Mouse (Mus musculus) kidney, postnatal 0 days (tissue): ENCODE results near the gene Sfxn1. TPM values are rescaled to one million over a fixed set of nuclear protein-coding genes. Genes with fewer than 3 reads are reported as not detected.

ENCODE experiments used
- ATAC-seq: fragments of 200-750 bp; cut with Nextera tagmentation; replicated peaks from 2 replicates; pipeline ENCODE4 v1.8.0; 2017; ENCODE audit warnings: low read depth, moderate number of reproducible peaks, moderate TSS enrichment, moderate library complexity; ENCODE audit not compliant: low FRiP score
- DNase-seq: peaks from one replicate; pipeline ENCODE4 v3.0.0-alpha.2; 2016; ENCODE audit warnings: low spot score
- H3K27ac ChIP-seq: fragments of 300-500 bp; sonication (generic); 2 replicates; pipeline ENCODE4 v1.5.1; 2014; ENCODE audit warnings: mild to moderate bottlenecking
- H3K27me3 ChIP-seq: fragments of 300-500 bp; sonication (generic); 2 replicates; pipeline ENCODE4 v1.6.1; 2014; ENCODE audit warnings: low read length, mixed read lengths; ENCODE audit not compliant: insufficient read depth
- H3K36me3 ChIP-seq: fragments of 300-500 bp; sonication (generic); 2 replicates; pipeline ENCODE4 v1.6.1; 2014; ENCODE audit warnings: low read length, mixed read lengths; ENCODE audit not compliant: insufficient read depth
- H3K4me1 ChIP-seq: fragments of 300-500 bp; sonication (generic); replicated peaks from 2 replicates; pipeline ENCODE4 v1.6.1; 2014; ENCODE audit warnings: antibody characterized with exemption, low read length, mixed read lengths; ENCODE audit not compliant: insufficient read depth
- H3K4me2 ChIP-seq: fragments of 300-500 bp; sonication (generic); 2 replicates; pipeline ENCODE4 v1.6.1; 2014; ENCODE audit warnings: mild to moderate bottlenecking, low read length, moderate library complexity, mixed read lengths
- H3K4me3 ChIP-seq: fragments of 300-500 bp; sonication (generic); replicated peaks from 2 replicates; pipeline ENCODE4 v1.5.1; 2014; ENCODE audit warnings: low read depth, low read length
- H3K9ac ChIP-seq: fragments of 300-500 bp; sonication (generic); 2 replicates; pipeline ENCODE4 v1.6.1; 2014; ENCODE audit warnings: low read depth, low read length
- H3K9me3 ChIP-seq: fragments of 300-500 bp; sonication (generic); replicated peaks from 2 replicates; pipeline ENCODE4 v1.6.1; 2016; ENCODE audit warnings: low read length, inconsistent platforms, mixed read lengths
- CTCF ChIP-seq: IDR thresholded peaks from 2 replicates; pipeline ENCODE4 v1.5.1; 2016; ENCODE audit warnings: antibody characterized with exemption, low read depth, mild to moderate bottlenecking, moderate library complexity
- whole genome bisulfite sequencing: fragments of 180-500 bp; shearing (Covaris S2); extraction: QIAGEN DNeasy Blood & Tissue Kit; methylation state at CpG from one replicate; pipeline ENCODE4 v1.1.7; 2014; 5-methylcytosine and 5-hydroxymethylcytosine counted together
- polyA plus RNA-seq: library from polyadenylated mRNA; unstranded; fragments of >200 nt; fragmentation: Nextera tagmentation; extraction: Ambion mirVana; gene quantifications from 2 replicates; pipeline ENCODE4 v1.2.1, GENCODE M21; 2015

Sfxn1 gene
- polyA plus RNA-seq, 1 experiment from 2014 or later, result 106 TPM

DNA sequence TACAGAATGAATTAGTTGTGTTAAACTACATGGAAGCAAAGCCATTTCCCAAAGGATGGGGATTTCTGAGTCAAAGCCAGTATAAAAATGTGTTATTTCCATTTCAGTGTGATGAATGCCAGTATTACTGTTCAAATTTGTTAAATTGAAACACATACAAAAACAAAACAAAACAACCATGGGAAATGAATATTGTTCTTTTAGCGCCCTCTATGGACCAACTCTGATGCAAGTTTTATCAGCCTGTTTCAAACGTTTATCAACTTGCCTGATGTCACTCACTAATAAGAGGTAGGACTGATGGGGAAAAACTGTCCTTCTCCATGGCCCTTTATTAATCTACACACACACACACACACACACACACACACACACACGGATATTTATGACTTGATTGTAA is 8.4 kb upstream of the Sfxn1 start:
- peak; percentile 71 for TF ChIP-seq CTCF
- Histone ChIP-seq H3K27me3 (no peaks in the 10 kb centered on the region), H3K9ac (no peak overlapping the region), H3K27ac (no peak overlapping the region), H3K4me1 (no peaks in the 10 kb centered on the region), H3K36me3 (no peaks in the 10 kb centered on the region), H3K9me3 (no peaks in the 10 kb centered on the region), H3K4me3 (no peak overlapping the region), H3K4me2 (no peak overlapping the region)
- DNase-seq (peak; percentile 72), ATAC-seq (no peak)
- WGBS, result 4% methylated on average over 3 of the region's 3 CpGs

DNA sequence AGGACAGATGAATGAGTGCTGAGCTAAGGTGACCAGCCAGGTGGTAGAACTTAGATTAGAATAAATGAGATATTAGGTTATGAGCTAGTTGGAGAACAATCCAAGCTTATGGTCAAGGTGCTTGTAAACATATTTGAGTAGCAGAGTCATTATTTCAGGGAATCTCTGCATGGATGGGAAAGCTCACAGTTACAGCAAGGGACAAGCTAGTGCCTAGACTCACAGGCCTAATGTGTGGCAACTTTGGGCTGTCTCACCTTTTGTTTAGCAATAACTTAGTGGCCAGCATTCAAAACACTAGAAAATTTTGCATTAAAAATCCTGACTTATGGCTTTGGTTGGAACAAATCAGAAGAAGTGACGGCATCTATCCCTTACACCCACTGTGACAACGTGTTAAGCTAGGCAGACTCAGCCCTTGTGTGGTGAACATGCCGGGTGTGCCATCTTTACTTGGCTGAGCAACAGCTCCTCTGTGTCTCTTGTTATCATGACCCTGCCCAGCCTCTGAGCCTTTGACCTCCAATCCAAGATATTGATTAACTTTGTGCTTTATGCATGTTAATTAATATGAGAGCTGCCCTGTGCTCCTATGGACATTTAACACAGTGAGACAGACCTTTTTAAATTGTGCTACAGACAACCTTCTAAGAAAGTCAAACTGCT is 5.5 kb upstream of the Sfxn1 start:
- Histone ChIP-seq H3K9me3 (no peaks in the 10 kb centered on the region), H3K27ac (no peak overlapping the region), H3K9ac (no peak overlapping the region), H3K4me3 (no peak overlapping the region), H3K36me3 (no peaks in the 10 kb centered on the region), H3K4me2 (no peak overlapping the region), H3K4me1 (no peaks in the 10 kb centered on the region), H3K27me3 (no peaks in the 10 kb centered on the region)
- ATAC-seq (no peak), DNase-seq (no peak)
- no peak for TF ChIP-seq CTCF
- WGBS, result 87% methylated on average over 3 of the region's 3 CpGs

GRCm38 (mm10) chr13:54067617-54068166 is 4.0 kb upstream of the Sfxn1 start:
- no peak for TF ChIP-seq CTCF
- DNase-seq, result peak; percentile 15
- no peak overlapping the region for H3K4me3 ChIP-seq
- no peaks in the 10 kb centered on the region for H3K4me1 ChIP-seq
- 0 out of 2 replicates have a peak, but pooled peaks have one; percentile 52 for ATAC-seq
- peak overlapping the region; percentile 19; the same call in 1 of the 2 replicates for H3K27ac ChIP-seq
- H3K9me3 ChIP-seq, result no peaks in the 10 kb centered on the region
- H3K4me2 ChIP-seq, result no peak overlapping the region
- no peak overlapping the region for H3K9ac ChIP-seq
- H3K27me3 ChIP-seq, result no peaks in the 10 kb centered on the region
- 38% methylated on average over 6 of the region's 6 CpGs for WGBS
- H3K36me3 ChIP-seq, result no peaks in the 10 kb centered on the region

DNA sequence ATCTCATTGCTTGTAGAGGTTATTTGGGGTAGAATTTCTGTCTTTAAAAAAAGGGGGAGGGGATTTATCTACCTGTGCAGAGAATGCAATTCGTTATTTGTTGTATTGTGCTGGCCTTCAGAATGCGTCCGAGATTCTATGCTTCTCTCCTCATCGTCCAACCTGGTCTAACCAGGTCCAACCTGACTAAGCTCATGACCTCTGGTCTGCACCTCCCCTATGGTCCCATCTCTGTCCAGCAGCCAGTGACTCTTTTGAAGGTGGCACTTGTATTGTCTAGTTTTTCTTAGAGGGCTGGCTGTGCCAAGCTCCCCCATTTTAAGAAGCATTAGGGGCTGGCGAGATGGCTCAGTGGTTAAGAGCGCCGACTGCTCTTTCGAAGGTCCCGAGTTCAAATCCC is 658 bp upstream of the Sfxn1 start:
- Histone ChIP-seq H3K36me3 (no peaks in the 10 kb centered on the region), H3K4me1 (no peaks in the 10 kb centered on the region), H3K4me3 (no peak overlapping the region), H3K27me3 (no peaks in the 10 kb centered on the region), H3K27ac (no peak overlapping the region), H3K9ac (no peak overlapping the region), H3K4me2 (no peak overlapping the region), H3K9me3 (no peaks in the 10 kb centered on the region)
- DNase-seq (no peak), ATAC-seq (no peak)
- WGBS, result 97% methylated on average over 9 of the region's 9 CpGs
- TF ChIP-seq CTCF, result no peak

DNA sequence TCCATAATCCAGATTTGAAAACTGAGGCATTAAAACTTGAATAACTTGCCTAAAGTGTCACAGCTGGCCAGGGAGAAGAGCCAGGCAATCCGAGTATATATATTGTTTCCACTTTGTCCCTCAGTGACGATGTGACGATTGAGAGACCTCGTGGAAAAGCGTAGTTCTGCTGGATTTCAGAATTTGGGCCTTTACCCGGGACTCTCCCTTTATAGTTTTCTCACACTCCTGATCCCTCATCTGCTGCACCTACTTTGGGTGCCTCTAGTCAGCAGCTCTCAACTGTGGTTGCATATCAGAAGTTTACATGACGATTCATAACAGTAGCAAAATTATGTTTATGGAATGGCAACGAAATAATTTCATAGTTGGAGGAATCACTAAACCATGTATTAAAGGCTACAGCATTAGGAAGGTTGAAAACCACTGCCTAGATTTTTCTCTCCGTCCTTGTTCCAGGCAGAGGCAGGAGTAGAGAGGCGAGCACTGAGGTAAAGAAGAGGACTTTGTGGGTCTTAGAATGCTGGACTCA is 923 bp downstream of the Sfxn1 start:
- Histone ChIP-seq H3K4me2 (peak overlapping the region; percentile 65), H3K36me3 (no peaks in the 10 kb centered on the region), H3K27me3 (no peaks in the 10 kb centered on the region), H3K9me3 (no peaks in the 10 kb centered on the region), H3K9ac (peak overlapping the region; percentile 88; the same call in 1 of the 2 replicates), H3K27ac (peak overlapping the region; percentile 89), H3K4me1 (no peaks in the 10 kb centered on the region), H3K4me3 (peak overlapping the region; percentile 87)
- TF ChIP-seq CTCF, result no peak
- WGBS, result 22% methylated on average over 10 of the region's 10 CpGs
- ATAC-seq (no peak), DNase-seq (no peak)

- DNase-seq (peak; percentile 63), ATAC-seq (no peak)
- H3K27ac ChIP-seq, result peak overlapping the region; percentile 89
- H3K4me3 ChIP-seq, result peak overlapping the region; percentile 87; the same call in 1 of the 2 replicates
- WGBS, result 3% methylated on average over 1 of the region's 1 CpGs
- no peaks in the 10 kb centered on the region for H3K36me3 ChIP-seq
- H3K27me3 ChIP-seq, result no peaks in the 10 kb centered on the region
- no peaks in the 10 kb centered on the region for H3K9me3 ChIP-seq
- no peak for TF ChIP-seq CTCF
- H3K9ac ChIP-seq, result no peak overlapping the region
- peak overlapping the region; percentile 65 for H3K4me2 ChIP-seq
- no peaks in the 10 kb centered on the region for H3K4me1 ChIP-seq
Measured at GRCm38 (mm10) chr13:54073066-54073465, 1.4 kb downstream of the Sfxn1 start.
